Mouse (Mus musculus): ENCODE results near the gene Lgals8. TPM values are rescaled to one million over a fixed set of nuclear protein-coding genes. Genes with fewer than 3 reads are reported as not detected.

The Lgals8 gene
- polyA plus RNA-seq, 1 experiment from 2014 or later, result 19.7 TPM

DNA sequence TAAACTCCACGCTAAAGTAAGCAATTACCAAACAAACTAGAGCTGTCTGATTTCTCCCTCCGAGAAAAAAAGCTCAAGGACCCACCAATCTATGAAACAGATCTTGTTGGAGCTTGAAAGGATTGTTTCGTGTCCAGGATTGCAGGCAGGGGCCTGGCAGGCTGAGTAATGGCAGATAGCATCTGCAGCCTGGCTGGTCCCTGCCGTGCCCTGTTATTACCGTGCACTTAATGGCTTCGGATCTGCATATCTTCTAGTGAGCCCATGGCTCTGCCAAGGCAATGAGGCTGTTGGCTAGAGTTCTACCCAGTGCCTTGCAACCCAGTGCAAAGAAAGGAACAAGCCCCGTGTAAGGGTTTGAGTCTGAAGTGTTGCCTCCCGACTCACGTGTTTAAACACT is 30.0 kb upstream of the Lgals8 start:
- H3K27ac ChIP-seq (replicated peaks; ENCODE audit: low read depth, low read length), result no peak overlapping the region
- no peak overlapping the region for H3K4me3 ChIP-seq (replicated peaks; ENCODE audit: low read depth, low read length)
- ATAC-seq (ENCODE audit: low FRiP score, low TSS enrichment), result no peak
- no peaks in the 10 kb centered on the region for H3K27me3 ChIP-seq (ENCODE audit: control insufficient read depth, insufficient read depth, low read length)
- H3K9ac ChIP-seq (replicated peaks; ENCODE audit: low read length), result no peak overlapping the region
- no peak overlapping the region for H3K4me2 ChIP-seq (ENCODE audit: low read length)
- WGBS, result 92% methylated on average over 9 of the region's 9 CpGs
- H3K9me3 ChIP-seq (ENCODE audit: control insufficient read depth, low read length), result no peaks in the 10 kb centered on the region
- H3K36me3 ChIP-seq (ENCODE audit: control insufficient read depth, insufficient read depth, low read length), result no peaks in the 10 kb centered on the region
- DNase-seq, result no peak
- no peaks in the 10 kb centered on the region for H3K4me1 ChIP-seq (ENCODE audit: control insufficient read depth, insufficient read depth, low read length)

DNA sequence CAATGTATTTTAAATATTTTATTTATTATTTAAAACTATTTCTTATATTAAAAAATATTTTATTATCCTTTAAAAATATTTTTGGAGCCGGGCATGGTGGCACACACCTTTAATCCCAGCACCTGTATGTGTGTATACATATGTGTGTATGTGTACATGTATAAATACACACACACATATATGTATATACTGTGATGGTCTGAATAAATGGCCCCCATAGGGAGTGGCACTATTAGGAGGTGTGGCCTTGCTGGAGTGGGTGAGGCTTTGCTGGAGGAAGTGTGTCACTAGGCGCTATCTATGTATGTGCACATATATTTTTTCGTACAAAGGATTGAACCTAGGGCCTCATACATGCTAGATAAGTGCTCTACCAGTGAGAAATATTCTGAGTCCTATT is 27.8 kb upstream of the Lgals8 start:
- Histone ChIP-seq H3K4me1 (ENCODE audit: control insufficient read depth, insufficient read depth, low read length) (no peaks in the 10 kb centered on the region), H3K4me3 (replicated peaks; ENCODE audit: low read depth, low read length) (no peak overlapping the region), H3K36me3 (ENCODE audit: control insufficient read depth, insufficient read depth, low read length) (no peaks in the 10 kb centered on the region), H3K9me3 (ENCODE audit: control insufficient read depth, low read length) (no peaks in the 10 kb centered on the region), H3K27me3 (ENCODE audit: control insufficient read depth, insufficient read depth, low read length) (no peaks in the 10 kb centered on the region), H3K27ac (replicated peaks; ENCODE audit: low read depth, low read length) (no peak overlapping the region), H3K4me2 (ENCODE audit: low read length) (no peak overlapping the region), H3K9ac (replicated peaks; ENCODE audit: low read length) (no peak overlapping the region)
- DNase-seq (no peak), ATAC-seq (ENCODE audit: low FRiP score, low TSS enrichment) (no peak)
- WGBS, result 92% methylated on average over 3 of the region's 3 CpGs

DNA sequence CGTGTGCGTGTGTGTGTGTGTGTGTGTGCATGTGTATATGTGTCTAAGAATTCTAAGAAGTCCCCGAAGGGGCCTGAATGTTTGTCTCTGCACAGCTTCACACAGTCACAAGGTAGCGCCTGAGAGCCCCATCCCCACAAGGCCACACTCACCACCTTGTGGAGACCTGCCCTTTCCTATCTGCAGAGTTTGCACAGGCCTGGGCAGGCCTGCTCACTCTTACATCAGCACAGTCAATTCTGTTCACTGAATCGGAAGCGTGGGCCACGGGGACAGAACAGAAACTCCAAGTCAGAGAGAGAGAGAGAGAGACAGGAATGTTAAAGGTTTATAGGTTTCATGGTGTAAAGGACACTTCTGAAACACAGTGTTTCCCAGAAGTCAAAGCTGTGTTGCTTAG is 20.9 kb upstream of the Lgals8 start:
- DNase-seq (no peak), ATAC-seq (ENCODE audit: low FRiP score, low TSS enrichment) (no peak)
- H3K27ac ChIP-seq (replicated peaks; ENCODE audit: low read depth, low read length), result no peak overlapping the region
- H3K4me3 ChIP-seq (replicated peaks; ENCODE audit: low read depth, low read length), result no peak overlapping the region
- H3K4me1 ChIP-seq (ENCODE audit: control insufficient read depth, insufficient read depth, low read length), result no peaks in the 10 kb centered on the region
- H3K4me2 ChIP-seq (ENCODE audit: low read length), result no peak overlapping the region
- no peaks in the 10 kb centered on the region for H3K36me3 ChIP-seq (ENCODE audit: control insufficient read depth, insufficient read depth, low read length)
- no peaks in the 10 kb centered on the region for H3K27me3 ChIP-seq (ENCODE audit: control insufficient read depth, insufficient read depth, low read length)
- 83% methylated on average over 7 of the region's 7 CpGs for WGBS
- no peaks in the 10 kb centered on the region for H3K9me3 ChIP-seq (ENCODE audit: control insufficient read depth, low read length)
- no peak overlapping the region for H3K9ac ChIP-seq (replicated peaks; ENCODE audit: low read length)

DNA sequence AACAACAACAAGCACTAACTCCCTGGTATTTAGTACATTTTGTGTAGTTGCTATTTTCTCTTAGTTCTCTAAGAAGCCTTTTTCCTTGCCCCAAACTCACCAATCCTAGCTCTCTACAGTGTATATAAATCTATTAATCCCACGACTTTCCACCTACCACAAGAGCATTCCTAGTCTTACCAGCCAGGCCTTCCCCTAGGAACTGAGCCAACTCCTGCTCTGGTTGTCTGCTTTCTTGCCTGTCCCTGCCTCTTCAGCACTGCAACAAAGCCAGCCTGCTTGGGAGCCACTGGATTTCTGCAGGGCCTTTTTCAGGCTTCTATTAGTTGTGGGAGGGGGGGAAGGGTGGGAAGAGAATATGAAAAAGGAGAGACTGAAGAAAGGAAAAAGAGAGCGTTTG is 20.5 kb upstream of the Lgals8 start:
- peak; percentile 15 for DNase-seq
- no peak overlapping the region for H3K9ac ChIP-seq (replicated peaks; ENCODE audit: low read length)
- no peak overlapping the region for H3K27ac ChIP-seq (replicated peaks; ENCODE audit: low read depth, low read length)
- H3K9me3 ChIP-seq (ENCODE audit: control insufficient read depth, low read length), result no peaks in the 10 kb centered on the region
- no peak overlapping the region for H3K4me3 ChIP-seq (replicated peaks; ENCODE audit: low read depth, low read length)
- H3K4me2 ChIP-seq (ENCODE audit: low read length), result no peak overlapping the region
- no peak for ATAC-seq (ENCODE audit: low FRiP score, low TSS enrichment)
- H3K4me1 ChIP-seq (ENCODE audit: control insufficient read depth, insufficient read depth, low read length), result no peaks in the 10 kb centered on the region
- H3K27me3 ChIP-seq (ENCODE audit: control insufficient read depth, insufficient read depth, low read length), result no peaks in the 10 kb centered on the region
- no peaks in the 10 kb centered on the region for H3K36me3 ChIP-seq (ENCODE audit: control insufficient read depth, insufficient read depth, low read length)
- 66% methylated on average over 2 of the region's 2 CpGs for WGBS

DNA sequence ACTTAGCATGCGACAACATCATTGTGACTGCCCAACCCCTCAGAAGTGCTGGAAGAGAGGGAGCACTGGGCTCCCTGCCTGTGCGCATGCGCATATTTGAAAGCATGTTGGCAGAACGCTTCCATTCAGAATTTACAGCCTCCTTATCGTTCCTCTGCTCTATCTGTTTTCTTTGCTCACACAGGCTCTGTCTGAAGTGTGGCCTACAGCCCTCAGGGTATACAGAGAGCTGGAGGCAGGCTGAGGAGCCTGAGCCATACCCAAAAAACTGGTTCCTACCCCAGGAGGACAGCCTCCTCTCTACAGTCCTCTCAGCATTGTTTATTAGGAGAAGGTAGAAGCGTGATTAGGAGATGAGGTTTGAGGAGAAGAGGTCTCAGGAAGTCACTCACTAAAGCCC is 15.1 kb upstream of the Lgals8 start:
- H3K4me1 ChIP-seq (ENCODE audit: control insufficient read depth, insufficient read depth, low read length), result no peaks in the 10 kb centered on the region

DNA sequence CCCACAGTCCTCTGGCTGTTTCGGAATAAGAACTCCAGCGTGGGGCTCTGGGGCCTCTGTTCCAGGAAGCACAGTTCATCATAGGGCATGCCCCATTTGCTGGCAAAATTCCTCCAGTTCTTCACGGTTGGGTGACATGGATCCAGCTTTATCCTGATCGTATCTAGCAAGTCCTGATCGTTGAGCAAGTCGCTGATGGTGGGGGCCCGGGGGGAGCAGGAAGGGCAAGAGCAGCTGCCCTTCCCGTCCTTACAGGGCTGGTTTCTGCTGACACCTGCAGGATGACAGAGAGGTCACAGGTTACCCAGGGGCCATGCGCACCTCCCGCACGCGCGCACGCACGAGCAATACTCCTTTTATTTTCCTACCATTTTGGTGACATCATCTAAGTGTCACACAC is 13.6 kb upstream of the Lgals8 start:
- Histone ChIP-seq H3K4me3 (replicated peaks; ENCODE audit: low read depth, low read length) (no peak overlapping the region), H3K9me3 (ENCODE audit: control insufficient read depth, low read length) (no peaks in the 10 kb centered on the region), H3K9ac (replicated peaks; ENCODE audit: low read length) (no peak overlapping the region), H3K27me3 (ENCODE audit: control insufficient read depth, insufficient read depth, low read length) (no peaks in the 10 kb centered on the region), H3K27ac (replicated peaks; ENCODE audit: low read depth, low read length) (no peak overlapping the region), H3K4me2 (ENCODE audit: low read length) (no peak overlapping the region), H3K36me3 (ENCODE audit: control insufficient read depth, insufficient read depth, low read length) (no peaks in the 10 kb centered on the region), H3K4me1 (ENCODE audit: control insufficient read depth, insufficient read depth, low read length) (peaks cover 3% of the 10 kb centered on the region; the same call in 1 of the 2 replicates)
- ATAC-seq (ENCODE audit: low FRiP score, low TSS enrichment) (no peak), DNase-seq (no peak)
- WGBS, result 83% methylated on average over 15 of the region's 15 CpGs

More for the DNA sequence above, 15.1 kb upstream of the Lgals8 start:
- Histone ChIP-seq H3K27me3 (ENCODE audit: control insufficient read depth, insufficient read depth, low read length) (no peaks in the 10 kb centered on the region), H3K36me3 (ENCODE audit: control insufficient read depth, insufficient read depth, low read length) (no peaks in the 10 kb centered on the region), H3K4me2 (ENCODE audit: low read length) (no peak overlapping the region), H3K9ac (replicated peaks; ENCODE audit: low read length) (no peak overlapping the region), H3K9me3 (ENCODE audit: control insufficient read depth, low read length) (no peaks in the 10 kb centered on the region), H3K27ac (replicated peaks; ENCODE audit: low read depth, low read length) (no peak overlapping the region), H3K4me3 (replicated peaks; ENCODE audit: low read depth, low read length) (no peak overlapping the region)
- ATAC-seq (ENCODE audit: low FRiP score, low TSS enrichment) (no peak), DNase-seq (no peak)
- WGBS, result 85% methylated on average over 6 of the region's 6 CpGs

DNA sequence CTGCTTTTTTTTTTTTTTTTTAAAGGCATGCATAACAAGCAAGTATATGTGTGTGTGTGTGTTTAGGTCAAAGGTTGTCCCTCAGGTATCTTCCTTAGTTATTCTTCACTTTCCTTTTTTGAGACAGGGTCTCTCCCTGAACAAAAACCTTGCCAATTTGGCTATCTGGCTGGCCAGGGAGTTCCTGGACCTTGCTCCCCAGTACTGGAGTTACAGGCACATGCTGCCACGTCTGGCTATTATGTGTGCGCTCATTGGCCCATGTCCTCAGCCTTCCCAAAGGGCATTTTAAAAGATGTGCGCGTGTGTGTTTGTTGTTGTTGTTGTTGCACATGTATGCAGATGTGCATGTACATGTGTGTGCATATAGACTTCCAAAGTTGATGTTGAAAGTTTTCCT is 12.1 kb upstream of the Lgals8 start:
- Histone ChIP-seq H3K4me3 (replicated peaks; ENCODE audit: low read depth, low read length) (no peak overlapping the region), H3K36me3 (ENCODE audit: control insufficient read depth, insufficient read depth, low read length) (no peaks in the 10 kb centered on the region), H3K4me2 (ENCODE audit: low read length) (no peak overlapping the region), H3K27me3 (ENCODE audit: control insufficient read depth, insufficient read depth, low read length) (no peaks in the 10 kb centered on the region), H3K9me3 (ENCODE audit: control insufficient read depth, low read length) (no peaks in the 10 kb centered on the region), H3K27ac (replicated peaks; ENCODE audit: low read depth, low read length) (no peak overlapping the region), H3K4me1 (ENCODE audit: control insufficient read depth, insufficient read depth, low read length) (peaks cover 3% of the 10 kb centered on the region; the same call in 1 of the 2 replicates), H3K9ac (replicated peaks; ENCODE audit: low read length) (no peak overlapping the region)
- 88% methylated on average over 4 of the region's 4 CpGs for WGBS
- no peak for ATAC-seq (ENCODE audit: low FRiP score, low TSS enrichment)
- no peak for DNase-seq

DNA sequence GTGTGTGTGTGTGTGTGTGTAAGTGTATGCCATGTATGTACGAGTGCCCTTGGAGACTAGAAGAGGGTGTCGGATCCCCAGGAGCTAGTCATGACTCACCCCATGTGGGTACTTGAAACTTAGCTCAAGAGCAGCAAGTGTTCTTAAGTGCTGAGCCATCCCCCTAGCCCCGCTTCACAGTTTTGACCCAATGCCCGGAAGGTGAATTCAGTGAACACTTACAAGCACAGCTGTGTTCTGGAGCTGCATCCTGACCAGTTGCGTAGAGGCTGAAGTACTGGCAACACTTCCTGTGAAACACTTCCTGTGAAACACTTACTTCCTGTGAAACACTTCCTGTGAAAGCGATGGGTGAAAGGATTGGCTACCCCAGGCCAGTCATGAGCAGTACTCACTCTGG is 10.5 kb upstream of the Lgals8 start:
- Histone ChIP-seq H3K9ac (replicated peaks; ENCODE audit: low read length) (no peak overlapping the region), H3K4me2 (ENCODE audit: low read length) (no peak overlapping the region), H3K4me3 (replicated peaks; ENCODE audit: low read depth, low read length) (no peak overlapping the region), H3K36me3 (ENCODE audit: control insufficient read depth, insufficient read depth, low read length) (no peaks in the 10 kb centered on the region), H3K4me1 (ENCODE audit: control insufficient read depth, insufficient read depth, low read length) (peaks cover 3% of the 10 kb centered on the region; the same call in 1 of the 2 replicates), H3K27ac (replicated peaks; ENCODE audit: low read depth, low read length) (no peak overlapping the region), H3K27me3 (ENCODE audit: control insufficient read depth, insufficient read depth, low read length) (no peaks in the 10 kb centered on the region), H3K9me3 (ENCODE audit: control insufficient read depth, low read length) (no peaks in the 10 kb centered on the region)
- 89% methylated on average over 6 of the region's 6 CpGs for WGBS
- ATAC-seq (ENCODE audit: low FRiP score, low TSS enrichment), result no peak
- no peak for DNase-seq

DNA sequence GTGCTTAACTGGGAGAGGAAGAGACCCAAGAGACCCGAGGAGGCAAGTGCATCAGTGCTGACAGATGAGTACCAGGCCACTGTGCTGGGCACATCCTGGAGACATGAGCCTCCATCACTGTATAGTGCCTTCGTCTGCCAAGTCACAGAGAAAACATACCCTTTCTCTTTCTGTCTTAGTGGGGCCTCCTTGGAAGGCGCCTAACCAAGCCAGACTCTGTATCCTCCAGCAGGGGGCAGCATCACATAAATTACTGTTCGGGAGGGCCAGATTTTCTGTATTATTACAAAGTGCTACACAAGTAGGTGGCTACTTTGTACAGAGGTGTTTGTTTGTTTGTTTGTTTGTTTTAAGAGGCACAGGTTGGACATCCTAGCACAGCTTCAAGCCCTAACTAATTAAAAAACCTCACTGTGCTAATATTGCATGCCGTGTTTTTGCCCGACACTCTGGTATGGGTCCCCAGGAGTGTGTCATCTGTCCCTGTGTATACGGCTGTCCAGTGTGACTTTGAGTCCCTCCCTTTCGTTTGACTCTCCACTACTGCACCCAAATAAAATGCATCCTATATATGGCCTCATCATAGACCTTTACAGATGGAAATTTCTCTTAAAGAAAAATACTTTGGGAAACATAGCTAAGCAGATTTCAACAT is 9.1 kb upstream of the Lgals8 start:
- H3K27ac ChIP-seq (replicated peaks; ENCODE audit: low read depth, low read length), result no peak overlapping the region
- no peaks in the 10 kb centered on the region for H3K36me3 ChIP-seq (ENCODE audit: control insufficient read depth, insufficient read depth, low read length)
- 32% methylated on average over 8 of the region's 8 CpGs for WGBS
- peak overlapping the region; percentile 29; the same call in 1 of the 2 replicates for H3K9ac ChIP-seq (replicated peaks; ENCODE audit: low read length)
- H3K4me3 ChIP-seq (replicated peaks; ENCODE audit: low read depth, low read length), result no peak overlapping the region
- no peaks in the 10 kb centered on the region for H3K9me3 ChIP-seq (ENCODE audit: control insufficient read depth, low read length)
- peak; percentile 95 for DNase-seq
- H3K4me2 ChIP-seq (ENCODE audit: low read length), result no peak overlapping the region
- peak; percentile 76 for ATAC-seq (ENCODE audit: low FRiP score, low TSS enrichment)
- no peaks in the 10 kb centered on the region for H3K27me3 ChIP-seq (ENCODE audit: control insufficient read depth, insufficient read depth, low read length)
- peaks cover 3% of the 10 kb centered on the region; the same call in 1 of the 2 replicates for H3K4me1 ChIP-seq (ENCODE audit: control insufficient read depth, insufficient read depth, low read length)
